Mouse (Mus musculus): ENCODE measurements around the gene Ggt1. TPM values are rescaled to one million over a fixed set of nuclear protein-coding genes. Genes with fewer than 3 reads are reported as not detected.

Gene Ggt1
- total and polyA plus RNA-seq, 3 experiments: 1.3 to 3.8 (median 2.1) TPM

DNA sequence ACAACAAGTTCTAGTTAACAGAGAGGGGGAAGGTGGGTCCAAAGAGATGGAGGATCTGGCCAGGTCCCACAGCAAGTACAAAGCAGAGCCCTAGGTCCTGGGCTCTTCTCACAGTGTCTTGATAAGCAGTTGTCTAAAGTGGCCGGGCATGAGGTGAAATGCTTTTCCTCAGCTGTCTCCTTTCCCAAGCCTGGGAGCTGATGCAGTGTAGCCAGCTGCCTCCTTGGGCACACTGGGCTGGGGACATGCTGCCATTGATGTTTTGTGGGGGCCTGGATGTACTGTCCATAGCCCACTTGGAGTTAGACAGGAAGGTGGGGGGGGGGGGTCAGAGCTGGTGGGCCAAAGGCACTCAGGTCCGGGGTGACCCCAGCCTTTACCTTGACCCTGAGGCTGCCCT, 9.3 kb upstream of the Ggt1 start:
- Histone ChIP-seq H3K36me3 (replicated peaks in 1 of 2; ENCODE audit: control insufficient read depth in 1 of 2, insufficient read depth in 1 of 2, low read length in 1 of 2) (no peaks in the 10 kb centered on the region), H3K4me1 (ENCODE audit: control insufficient read depth in 1 of 2, insufficient read depth in 2 of 2) (peaks cover 2 to 13% of the 10 kb centered on the region in 2 experiments; a peak in 3 of 4 replicates), H3K4me2 (ENCODE audit: insufficient read depth, low read depth, poor library complexity, severe bottlenecking) (no peak overlapping the region), H3K27ac (ENCODE audit: insufficient read depth, low read depth) (no peak overlapping the region), H3K9ac (ENCODE audit: insufficient read depth, low read depth) (no peak overlapping the region), H3K4me3 (replicated peaks in 1 of 3; ENCODE audit: low read depth in 2 of 3, low read length in 2 of 3, poor library complexity in 1 of 3) (no peak overlapping the region), H3K27me3 (replicated peaks) (no peaks in the 10 kb centered on the region), H3K79me2 (replicated peaks; ENCODE audit: control insufficient read depth, extremely low read depth, insufficient read depth, poor library complexity, severe bottlenecking) (no peaks in the 10 kb centered on the region), H3K9me3 (replicated peaks; ENCODE audit: low read length) (no peaks in the 10 kb centered on the region)
- in situ Hi-C loops (cut with MboI; ENCODE audit: low pct_ligation_motif_present, low pct_unique_long_range_greater_than_20kb, low sequenced_read_pairs): no loop called here
- TF ChIP-seq CTCF (conservative IDR thresholded peaks at IDR 0.05 in 1 of 2, IDR thresholded peaks at IDR 0.05 in 1 of 2; ENCODE audit: low read depth in 2 of 2, low read length in 2 of 2) (no peak), MAZ (IDR thresholded peaks at IDR 0.05; ENCODE audit: low read depth, low read length) (no peak)
- dilution Hi-C loops (cut with MboI; ENCODE audit: extremely low pct_ligation_motif_present, extremely low pct_unique_long_range_greater_than_20kb, low sequenced_read_pairs): no loop called here
- DNase-seq (ENCODE audit: extremely low read depth): no peak

DNA sequence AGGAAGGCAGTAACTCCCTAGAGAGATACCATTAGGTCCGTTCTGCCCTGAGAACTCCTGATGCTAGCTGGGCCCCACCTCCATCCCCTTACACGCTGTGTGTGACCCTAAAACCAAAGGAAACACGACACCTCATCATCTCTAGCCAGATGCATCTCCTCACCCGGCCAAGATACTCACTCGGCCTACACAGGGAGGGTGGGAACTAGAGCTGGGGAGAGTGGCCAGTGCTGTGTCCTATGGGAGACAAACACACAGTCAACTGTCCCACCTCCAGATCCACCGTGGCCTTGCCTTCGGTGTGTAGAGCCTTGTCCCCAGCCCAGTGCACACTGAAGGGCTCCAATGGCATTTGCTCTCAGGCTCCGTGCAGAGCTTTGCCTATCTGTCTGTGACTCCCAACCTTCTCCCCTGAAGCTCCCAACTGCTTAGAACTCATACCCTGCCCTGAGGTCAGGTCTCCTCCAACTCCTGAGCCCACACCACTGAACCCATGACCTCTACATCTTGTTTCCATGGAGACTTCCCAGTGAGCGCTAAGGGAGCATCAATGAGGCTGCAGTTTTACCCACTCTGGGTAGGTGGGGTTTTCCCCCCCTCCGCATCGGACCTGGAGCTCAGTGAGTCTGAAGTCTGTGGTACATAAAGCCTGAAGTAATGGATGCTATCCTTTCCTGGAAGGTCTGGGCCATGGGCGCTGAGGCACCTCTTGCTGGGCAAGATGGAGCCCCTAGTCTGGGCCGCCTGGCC, 8.5 kb upstream of the Ggt1 start:
- no peak for DNase-seq (ENCODE audit: extremely low read depth)
- Histone ChIP-seq H3K27me3 (replicated peaks) (no peaks in the 10 kb centered on the region), H3K4me2 (ENCODE audit: insufficient read depth, low read depth, poor library complexity, severe bottlenecking) (no peak overlapping the region), H3K36me3 (replicated peaks in 1 of 2; ENCODE audit: control insufficient read depth in 1 of 2, insufficient read depth in 1 of 2, low read length in 1 of 2) (no peaks in the 10 kb centered on the region), H3K79me2 (replicated peaks; ENCODE audit: control insufficient read depth, extremely low read depth, insufficient read depth, poor library complexity, severe bottlenecking) (no peaks in the 10 kb centered on the region), H3K27ac (ENCODE audit: insufficient read depth, low read depth) (no peak overlapping the region), H3K4me1 (ENCODE audit: control insufficient read depth in 1 of 2, insufficient read depth in 2 of 2) (peaks cover 4 to 18% of the 10 kb centered on the region in 2 experiments; a peak in 3 of 4 replicates), H3K4me3 (replicated peaks in 1 of 3; ENCODE audit: low read depth in 2 of 3, low read length in 2 of 3, poor library complexity in 1 of 3) (no peak overlapping the region), H3K9me3 (replicated peaks; ENCODE audit: low read length) (no peaks in the 10 kb centered on the region), H3K9ac (ENCODE audit: insufficient read depth, low read depth) (no peak overlapping the region)
- dilution Hi-C loops (cut with MboI; ENCODE audit: extremely low pct_ligation_motif_present, extremely low pct_unique_long_range_greater_than_20kb, low sequenced_read_pairs): no loop called here
- in situ Hi-C loops (cut with MboI; ENCODE audit: low pct_ligation_motif_present, low pct_unique_long_range_greater_than_20kb, low sequenced_read_pairs): no loop called here
- TF ChIP-seq CTCF (conservative IDR thresholded peaks at IDR 0.05 in 1 of 2, IDR thresholded peaks at IDR 0.05 in 1 of 2; ENCODE audit: low read depth in 2 of 2, low read length in 2 of 2) (no peak), MYC (IDR thresholded peaks at IDR 0.05; ENCODE audit: low read depth, low read length) (no peak), CHD1 (IDR thresholded peaks at IDR 0.05; ENCODE audit: low read depth, low read length) (no peak), UBTF (IDR thresholded peaks at IDR 0.05; ENCODE audit: low read depth, low read length) (no peak), MAZ (IDR thresholded peaks at IDR 0.05; ENCODE audit: low read depth, low read length) (no peak), MXI1 (IDR thresholded peaks at IDR 0.05; ENCODE audit: low read depth, low read length) (no peak), PAX5 (IDR thresholded peaks at IDR 0.05; ENCODE audit: low read length) (no peak), USF1 (IDR thresholded peaks at IDR 0.05; ENCODE audit: low read depth, low read length) (no peak), NRF1 (IDR thresholded peaks at IDR 0.05; ENCODE audit: low read depth, low read length) (no peak), NELFE (IDR thresholded peaks at IDR 0.05; ENCODE audit: low read depth, low read length) (no peak), JUND (conservative IDR thresholded peaks at IDR 0.05; ENCODE audit: low read depth, low read length) (no peak), MAFK (IDR thresholded peaks at IDR 0.05; ENCODE audit: insufficient replicate concordance, low read length) (no peak), E2F4 (IDR thresholded peaks at IDR 0.05; ENCODE audit: insufficient replicate concordance, low read depth, low read length) (no peak)
